Mouse (Mus musculus): ENCODE results near the gene Il4i1. TPM values are rescaled to one million over a fixed set of nuclear protein-coding genes. Genes with fewer than 3 reads are reported as not detected.

Il4i1 gene
- total RNA-seq, 1 experiment from 2014 or later: 2.8 TPM

Small RNA genes within 50 kb of the gene (microRNA-seq; reads per million reads assigned to microRNA genes)
- 0 reads per million in 2 experiments for gene Mir707

Other genes with a start within 250 kb of the Il4i1 start
- gene Napsa, start 244.0 kb upstream of the Il4i1 start, total RNA-seq (2021): 0.88 TPM in 1 of 2 replicates, not detected in the other
- gene Kcnc3, start 225.7 kb upstream of the Il4i1 start, total RNA-seq (2021): 5.9 and 6.0 TPM in 2 replicates
- gene Myh14, start 145.5 kb upstream of the Il4i1 start, total RNA-seq (2021): 2.8 and 4.3 TPM in 2 replicates
- gene Izumo2, start 107.6 kb upstream of the Il4i1 start, total RNA-seq (2021): not detected in 2 replicates
- 58.7 and 59.3 TPM in 2 replicates for gene Vrk3, start 68.0 kb upstream of the Il4i1 start, total RNA-seq (2021)
- gene Zfp473, start 65.3 kb upstream of the Il4i1 start, total RNA-seq (2021): 0.71 and 0.88 TPM in 2 replicates
- 40.5 and 44.4 TPM in 2 replicates for gene Nup62, start 299 bp upstream of the Il4i1 start, total RNA-seq (2021)
- 108 and 165 TPM in 2 replicates for gene Atf5, start 271 bp downstream of the Il4i1 start, total RNA-seq (2021)
- 116 and 138 TPM in 2 replicates for gene Akt1s1, start 32.6 kb downstream of the Il4i1 start, total RNA-seq (2021)
- gene Tbc1d17, start 32.7 kb downstream of the Il4i1 start, total RNA-seq (2021): 62.1 and 88.5 TPM in 2 replicates
- gene Pnkp, start 40.8 kb downstream of the Il4i1 start, total RNA-seq (2021): 53.2 and 55.8 TPM in 2 replicates
- 309 and 326 TPM in 2 replicates for gene Ptov1, start 53.4 kb downstream of the Il4i1 start, total RNA-seq (2021)
- 93.7 and 103 TPM in 2 replicates for gene Med25, start 76.3 kb downstream of the Il4i1 start, total RNA-seq (2021)
- 37.4 and 37.8 TPM in 2 replicates for gene Fuz, start 79.7 kb downstream of the Il4i1 start, total RNA-seq (2021)
- 83.7 and 115 TPM in 2 replicates for gene Ap2a1, start 113.1 kb downstream of the Il4i1 start, total RNA-seq (2021)
- not detected in 2 replicates for gene Tsks, start 126.8 kb downstream of the Il4i1 start, total RNA-seq (2021)
- 13.3 and 16.5 TPM in 2 replicates for gene Cpt1c, start 158.5 kb downstream of the Il4i1 start, total RNA-seq (2021)
- gene Prmt1, start 170.2 kb downstream of the Il4i1 start, total RNA-seq (2021): 177 and 221 TPM in 2 replicates
- 138 and 151 TPM in 2 replicates for gene Irf3, start 181.3 kb downstream of the Il4i1 start, total RNA-seq (2021)
- gene Bcl2l12, start 182.3 kb downstream of the Il4i1 start, total RNA-seq (2021): 18.7 and 24.4 TPM in 2 replicates
- 86.4 and 99.4 TPM in 2 replicates for gene Scaf1, start 200.0 kb downstream of the Il4i1 start, total RNA-seq (2021)
- gene Rras, start 201.6 kb downstream of the Il4i1 start, total RNA-seq (2021): 94.0 and 102 TPM in 2 replicates
- 71.1 and 78.5 TPM in 2 replicates for gene Prr12, start 236.5 kb downstream of the Il4i1 start, total RNA-seq (2021)
- 46.5 and 67.2 TPM in 2 replicates for gene Nosip, start 246.0 kb downstream of the Il4i1 start, total RNA-seq (2021)
- gene Prrg2, start 246.3 kb downstream of the Il4i1 start, total RNA-seq (2021): 19.2 and 21.4 TPM in 2 replicates